Mouse (Mus musculus) megakaryocyte, embryonic 14.5 days (primary cell): ENCODE results near the gene Crtac1.

Experiments
- FLI1 ChIP-seq: IDR thresholded peaks from 2 replicates; pipeline ENCODE4 v1.6.1; 2012; ENCODE audit warnings: low read length, inconsistent platforms, mixed read lengths
- GATA1 ChIP-seq: IDR thresholded peaks from 3 replicates; pipeline ENCODE4 v1.6.1; 2012; ENCODE audit warnings: mixed read lengths, low read length, inconsistent platforms, borderline replicate concordance

DNA sequence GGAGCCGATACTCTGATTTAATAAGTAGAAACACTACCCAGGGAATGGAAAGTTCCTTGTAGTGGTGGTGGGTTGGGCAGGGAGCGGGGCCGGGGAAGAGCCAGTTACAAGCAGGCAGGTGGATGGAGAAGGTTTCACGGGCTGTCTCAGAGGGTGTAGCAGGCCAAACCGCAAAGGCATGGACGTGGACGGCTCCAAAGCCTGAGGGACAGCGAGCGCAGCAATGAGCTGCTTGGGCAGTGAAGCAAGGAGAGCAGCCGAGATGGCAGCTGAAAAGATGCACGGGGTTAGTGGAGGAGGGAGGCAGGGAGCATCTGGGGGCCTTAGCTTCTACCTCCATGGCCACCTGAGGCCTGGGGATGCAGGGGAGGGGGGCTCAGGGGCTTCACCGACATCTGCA is 46.7 kb upstream of the Crtac1 start:
- TF ChIP-seq GATA1 (no peak), FLI1 (no peak)
